Mouse (Mus musculus): Measurements from ENCODE around the gene Agtpbp1. TPM values are rescaled to one million over a fixed set of nuclear protein-coding genes. Genes with fewer than 3 reads are reported as not detected.

The Agtpbp1 gene
- polyA plus RNA-seq, 1 experiment = 82.5 TPM

DNA sequence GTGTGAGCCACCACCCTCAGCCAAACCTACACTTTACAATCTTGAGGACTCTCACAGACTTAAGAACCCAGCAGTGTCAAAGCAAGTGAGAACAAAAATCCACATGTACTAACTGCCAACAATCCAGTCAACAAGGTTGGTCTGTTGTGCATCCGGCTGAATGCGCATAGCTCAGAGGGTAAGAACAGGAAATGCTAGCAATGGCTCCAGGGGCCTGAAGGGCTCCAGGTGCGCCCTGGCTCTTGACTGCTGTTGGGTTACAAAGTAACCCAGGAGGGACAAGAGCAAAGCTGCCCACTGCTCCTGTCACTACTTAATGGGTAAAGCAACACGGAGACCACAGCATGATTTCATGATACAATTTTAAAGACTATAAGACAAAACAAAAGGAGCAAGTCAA lies 81.4 kb downstream of the Agtpbp1 start:
- no peak overlapping the region for H3K4me3 ChIP-seq (ENCODE audit: control insufficient read depth, low read depth, low read length)
- no peak overlapping the region for H3K27ac ChIP-seq (ENCODE audit: control insufficient read depth, insufficient read depth, low read depth, low read length)
- no peak for TF ChIP-seq CTCF (IDR thresholded peaks at IDR 0.05; ENCODE audit: control insufficient read depth, insufficient read depth, insufficient replicate concordance, low read depth, low read length)
- TF ChIP-seq POLR2A (IDR thresholded peaks at IDR 0.05; ENCODE audit: control insufficient read depth, low read depth, low read length) = no peak
- no peaks in the 10 kb centered on the region for H3K27me3 ChIP-seq (ENCODE audit: control insufficient read depth, insufficient read depth, low read length)
- H3K36me3 ChIP-seq (ENCODE audit: control insufficient read depth, insufficient read depth, low read length) = peaks cover 2% of the 10 kb centered on the region
- no peaks in the 10 kb centered on the region for H3K4me1 ChIP-seq (ENCODE audit: control insufficient read depth, insufficient read depth, low read length)

DNA sequence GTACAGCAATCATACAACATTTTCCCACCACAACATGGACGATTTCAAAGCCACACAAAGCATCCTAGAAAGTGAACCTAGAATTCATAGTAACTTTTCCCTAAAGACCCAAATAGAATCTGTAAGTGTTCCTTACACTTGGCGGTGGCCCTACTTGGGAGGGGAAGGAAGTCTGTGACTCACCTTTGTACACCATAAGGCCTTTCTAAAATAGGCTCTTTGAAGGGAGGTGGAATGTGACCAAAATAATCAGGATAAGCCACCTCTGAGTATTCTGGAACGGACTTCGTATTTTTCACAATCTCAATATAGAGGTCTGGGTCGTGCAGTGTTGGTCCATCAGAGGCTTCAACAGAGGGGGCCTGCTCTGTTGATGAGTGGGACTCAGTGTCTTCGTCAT lies 85.2 kb downstream of the Agtpbp1 start:
- Histone ChIP-seq H3K4me1 (ENCODE audit: control insufficient read depth, insufficient read depth, low read length) (no peaks in the 10 kb centered on the region), H3K27ac (ENCODE audit: control insufficient read depth, insufficient read depth, low read depth, low read length) (no peak overlapping the region), H3K4me3 (ENCODE audit: control insufficient read depth, low read depth, low read length) (no peak overlapping the region), H3K36me3 (ENCODE audit: control insufficient read depth, insufficient read depth, low read length) (peaks cover 2% of the 10 kb centered on the region; the same call in 1 of the 2 replicates), H3K27me3 (ENCODE audit: control insufficient read depth, insufficient read depth, low read length) (no peaks in the 10 kb centered on the region)
- TF ChIP-seq POLR2A (IDR thresholded peaks at IDR 0.05; ENCODE audit: control insufficient read depth, low read depth, low read length) = no peak
- no peak for TF ChIP-seq CTCF (IDR thresholded peaks at IDR 0.05; ENCODE audit: control insufficient read depth, insufficient read depth, insufficient replicate concordance, low read depth, low read length)

DNA sequence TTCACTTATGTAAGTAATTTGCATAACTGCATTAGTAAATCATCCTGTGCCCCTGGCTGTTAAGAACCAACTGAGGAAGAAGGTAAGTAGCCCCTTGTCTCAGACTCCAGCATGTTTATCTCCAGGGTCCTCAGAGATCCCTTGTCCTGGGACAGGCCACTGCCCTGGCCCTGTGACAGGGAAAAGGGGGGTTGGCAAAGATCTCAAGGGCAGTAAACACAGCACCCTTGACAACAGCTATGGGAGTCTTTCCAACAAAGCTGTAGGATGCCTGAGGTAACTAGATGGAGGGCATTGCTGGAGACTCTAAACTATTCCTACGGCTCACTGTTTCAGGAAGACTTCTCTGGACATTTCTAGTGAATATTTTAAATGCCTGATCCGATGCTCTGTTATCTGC lies 85.7 kb downstream of the Agtpbp1 start:
- Histone ChIP-seq H3K4me3 (ENCODE audit: control insufficient read depth, low read depth, low read length) (no peak overlapping the region), H3K36me3 (ENCODE audit: control insufficient read depth, insufficient read depth, low read length) (peaks cover 2% of the 10 kb centered on the region; the same call in 1 of the 2 replicates), H3K4me1 (ENCODE audit: control insufficient read depth, insufficient read depth, low read length) (no peaks in the 10 kb centered on the region), H3K27me3 (ENCODE audit: control insufficient read depth, insufficient read depth, low read length) (no peaks in the 10 kb centered on the region), H3K27ac (ENCODE audit: control insufficient read depth, insufficient read depth, low read depth, low read length) (no peak overlapping the region)
- TF ChIP-seq POLR2A (IDR thresholded peaks at IDR 0.05; ENCODE audit: control insufficient read depth, low read depth, low read length) (no peak), CTCF (IDR thresholded peaks at IDR 0.05; ENCODE audit: control insufficient read depth, insufficient read depth, insufficient replicate concordance, low read depth, low read length) (no peak)

DNA sequence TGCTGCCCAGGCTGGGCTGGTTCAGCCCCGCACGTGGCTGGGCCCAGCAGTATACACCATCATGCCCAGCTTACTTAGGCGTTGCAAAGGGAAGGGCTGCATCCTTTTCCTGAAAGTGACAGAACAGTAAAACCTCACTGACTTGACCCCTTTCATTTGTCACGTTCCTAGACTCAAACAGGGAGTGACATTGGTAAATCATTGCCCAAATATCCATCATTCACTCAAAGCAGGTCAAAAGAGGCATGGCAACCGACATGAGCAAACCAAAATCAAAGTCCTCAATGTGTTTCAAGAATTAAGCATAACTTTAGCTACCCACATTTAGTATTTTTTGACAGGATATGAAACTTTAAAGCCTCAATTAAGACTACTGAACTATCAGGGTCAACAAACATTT lies 86.8 kb downstream of the Agtpbp1 start:
- Histone ChIP-seq H3K4me1 (ENCODE audit: control insufficient read depth, insufficient read depth, low read length) (no peaks in the 10 kb centered on the region), H3K4me3 (ENCODE audit: control insufficient read depth, low read depth, low read length) (no peak overlapping the region), H3K27me3 (ENCODE audit: control insufficient read depth, insufficient read depth, low read length) (no peaks in the 10 kb centered on the region), H3K27ac (ENCODE audit: control insufficient read depth, insufficient read depth, low read depth, low read length) (no peak overlapping the region), H3K36me3 (ENCODE audit: control insufficient read depth, insufficient read depth, low read length) (peaks cover 2% of the 10 kb centered on the region; the same call in 1 of the 2 replicates)
- TF ChIP-seq CTCF (IDR thresholded peaks at IDR 0.05; ENCODE audit: control insufficient read depth, insufficient read depth, insufficient replicate concordance, low read depth, low read length) (no peak), POLR2A (IDR thresholded peaks at IDR 0.05; ENCODE audit: control insufficient read depth, low read depth, low read length) (no peak)

DNA sequence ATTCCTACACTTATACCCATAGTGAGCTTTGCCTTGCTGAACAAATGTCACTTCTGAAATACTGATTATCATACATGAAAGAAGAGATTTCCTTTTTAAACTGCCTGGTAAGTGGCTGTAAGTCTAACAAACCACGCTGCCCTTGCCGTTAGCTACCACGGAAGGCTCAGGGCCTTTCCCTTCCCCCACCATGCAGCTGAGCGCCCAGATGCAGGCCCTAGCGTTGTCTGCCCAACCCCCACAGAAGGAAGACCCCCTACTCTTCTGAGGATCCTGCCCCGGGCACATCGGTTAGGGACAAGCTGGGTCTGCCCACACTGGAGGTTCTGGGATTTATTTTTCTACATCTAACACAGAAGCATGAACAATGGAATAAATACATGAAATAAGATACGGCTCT lies 89.2 kb downstream of the Agtpbp1 start:
- no peak overlapping the region for H3K27ac ChIP-seq (ENCODE audit: control insufficient read depth, insufficient read depth, low read depth, low read length)
- no peak overlapping the region for H3K4me3 ChIP-seq (ENCODE audit: control insufficient read depth, low read depth, low read length)
- no peak for TF ChIP-seq CTCF (IDR thresholded peaks at IDR 0.05; ENCODE audit: control insufficient read depth, insufficient read depth, insufficient replicate concordance, low read depth, low read length)
- no peak for TF ChIP-seq POLR2A (IDR thresholded peaks at IDR 0.05; ENCODE audit: control insufficient read depth, low read depth, low read length)
- no peaks in the 10 kb centered on the region for H3K4me1 ChIP-seq (ENCODE audit: control insufficient read depth, insufficient read depth, low read length)
- H3K36me3 ChIP-seq (ENCODE audit: control insufficient read depth, insufficient read depth, low read length) = peaks cover 2% of the 10 kb centered on the region; the same call in 1 of the 2 replicates
- H3K27me3 ChIP-seq (ENCODE audit: control insufficient read depth, insufficient read depth, low read length) = no peaks in the 10 kb centered on the region

DNA sequence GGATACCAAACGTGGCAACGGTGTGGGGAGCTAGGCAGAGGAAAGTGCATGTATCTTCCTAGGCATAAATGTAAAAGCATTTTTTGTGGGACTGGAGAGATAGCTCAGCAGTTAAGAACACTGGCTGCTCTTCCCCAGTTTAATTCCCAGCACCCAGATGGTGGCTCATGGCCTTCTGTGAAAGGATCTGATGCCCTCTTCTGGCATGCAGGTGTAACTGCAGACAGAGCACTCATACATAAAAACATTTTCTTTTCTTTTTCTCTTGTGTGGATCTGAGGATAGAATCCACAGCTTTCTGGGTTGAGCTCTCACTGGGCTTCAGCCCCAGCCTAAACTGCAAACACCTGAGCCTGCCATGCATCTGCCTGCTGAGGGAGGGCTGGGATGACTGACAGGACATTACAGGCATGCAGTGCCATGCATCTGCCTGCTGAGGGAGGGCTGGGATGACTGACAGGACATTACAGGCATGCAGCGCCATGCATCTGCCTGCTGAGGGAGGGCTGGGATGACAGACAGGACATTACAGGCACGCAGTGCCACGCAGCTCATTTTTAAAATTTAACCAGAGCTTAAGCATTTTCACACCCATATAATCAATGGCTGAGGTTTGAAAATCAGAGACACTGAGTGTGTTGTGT lies 90.3 kb downstream of the Agtpbp1 start:
- Histone ChIP-seq H3K4me1 (ENCODE audit: control insufficient read depth, insufficient read depth, low read length) (no peaks in the 10 kb centered on the region), H3K4me3 (ENCODE audit: control insufficient read depth, low read depth, low read length) (no peak overlapping the region), H3K27me3 (ENCODE audit: control insufficient read depth, insufficient read depth, low read length) (no peaks in the 10 kb centered on the region), H3K27ac (ENCODE audit: control insufficient read depth, insufficient read depth, low read depth, low read length) (no peak overlapping the region), H3K36me3 (ENCODE audit: control insufficient read depth, insufficient read depth, low read length) (peaks cover 2% of the 10 kb centered on the region; the same call in 1 of the 2 replicates)
- TF ChIP-seq CTCF (IDR thresholded peaks at IDR 0.05; ENCODE audit: control insufficient read depth, insufficient read depth, insufficient replicate concordance, low read depth, low read length) (no peak), POLR2A (IDR thresholded peaks at IDR 0.05; ENCODE audit: control insufficient read depth, low read depth, low read length) (no peak)

DNA sequence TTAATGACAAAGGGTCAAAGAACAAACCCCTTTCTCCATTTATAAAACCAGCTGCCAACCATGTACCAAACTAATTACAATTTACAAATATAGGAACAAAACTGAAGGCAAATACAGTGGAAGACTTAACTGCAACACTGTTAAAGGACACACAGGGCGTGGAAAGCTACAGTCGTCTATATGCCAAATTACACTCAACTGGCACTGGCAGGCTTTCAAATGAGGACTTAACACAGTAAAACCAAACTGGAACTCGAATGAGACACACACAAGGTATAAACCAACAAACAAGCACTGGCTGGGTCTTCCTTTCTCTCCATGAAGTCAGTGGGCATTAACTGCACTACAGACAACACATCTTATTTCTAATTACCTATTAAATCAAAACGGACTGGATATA lies 94.3 kb downstream of the Agtpbp1 start:
- Histone ChIP-seq H3K4me1 (ENCODE audit: control insufficient read depth, insufficient read depth, low read length) (no peaks in the 10 kb centered on the region), H3K27me3 (ENCODE audit: control insufficient read depth, insufficient read depth, low read length) (no peaks in the 10 kb centered on the region), H3K27ac (ENCODE audit: control insufficient read depth, insufficient read depth, low read depth, low read length) (no peak overlapping the region), H3K4me3 (ENCODE audit: control insufficient read depth, low read depth, low read length) (no peak overlapping the region), H3K36me3 (ENCODE audit: control insufficient read depth, insufficient read depth, low read length) (peaks cover 2% of the 10 kb centered on the region; the same call in 1 of the 2 replicates)
- TF ChIP-seq POLR2A (IDR thresholded peaks at IDR 0.05; ENCODE audit: control insufficient read depth, low read depth, low read length) (no peak), CTCF (IDR thresholded peaks at IDR 0.05; ENCODE audit: control insufficient read depth, insufficient read depth, insufficient replicate concordance, low read depth, low read length) (no peak)
